Mouse (Mus musculus) liver, embryonic 11.5 days (tissue): Measurements from ENCODE around the gene Fzr1. TPM values are rescaled to one million over a fixed set of nuclear protein-coding genes. Genes with fewer than 3 reads are reported as not detected.

Experiments used
- ATAC-seq: fragments of 200-750 bp; cut with Nextera tagmentation; replicated peaks from 2 replicates; pipeline ENCODE4 v1.8.0; 2017; ENCODE audit warnings: moderate number of reproducible peaks, mild to moderate bottlenecking, moderate TSS enrichment, moderate library complexity; ENCODE audit not compliant: low FRiP score
- DNase-seq: peaks from one replicate; pipeline ENCODE4 v3.0.0-alpha.2; 2017; ENCODE audit warnings: low spot score
- H3K27ac ChIP-seq: fragments of 300-500 bp; sonication (generic); 2 replicates; pipeline ENCODE4 v1.5.1; 2014; ENCODE audit warnings: mild to moderate bottlenecking, low read depth, low read length, control low read depth
- H3K27me3 ChIP-seq: fragments of 300-500 bp; sonication (generic); replicated peaks from 2 replicates; pipeline ENCODE4 v1.6.1; 2014; ENCODE audit warnings: low read length, mixed read lengths; ENCODE audit not compliant: control insufficient read depth, insufficient read depth
- H3K36me3 ChIP-seq: fragments of 300-500 bp; sonication (generic); 2 replicates; pipeline ENCODE4 v1.6.1; 2014; ENCODE audit warnings: mild to moderate bottlenecking, low read length, moderate library complexity, mixed read lengths; ENCODE audit not compliant: control insufficient read depth, insufficient read depth
- H3K4me1 ChIP-seq: fragments of 300-500 bp; sonication (generic); replicated peaks from 2 replicates; pipeline ENCODE4 v1.6.1; 2014; ENCODE audit warnings: low read length, mixed read lengths; ENCODE audit not compliant: control insufficient read depth, insufficient read depth
- H3K4me2 ChIP-seq: fragments of 300-500 bp; sonication (generic); 2 replicates; pipeline ENCODE4 v1.6.1; 2014; ENCODE audit warnings: mild to moderate bottlenecking, control low read depth, moderate library complexity
- H3K4me3 ChIP-seq: fragments of 300-500 bp; sonication (generic); 2 replicates; pipeline ENCODE4 v1.5.1; 2014; ENCODE audit warnings: low read depth, low read length, control low read depth
- H3K9ac ChIP-seq: fragments of 300-500 bp; sonication (generic); 2 replicates; pipeline ENCODE4 v1.6.1; 2014; ENCODE audit warnings: low read depth, low read length, control low read depth
- H3K9me3 ChIP-seq: fragments of 300-500 bp; sonication (generic); 2 replicates; pipeline ENCODE4 v1.6.1; 2016; ENCODE audit warnings: low read length, inconsistent platforms, mixed read lengths; ENCODE audit not compliant: control insufficient read depth
- WGBS: fragments of 180-500 bp; shearing (Covaris S2); extraction: QIAGEN DNeasy Blood & Tissue Kit; methylation state at CpG from one replicate; pipeline ENCODE4 v1.1.7; 2014; 5-methylcytosine and 5-hydroxymethylcytosine counted together
- polyA plus RNA-seq: library from polyadenylated mRNA; unstranded; fragments of >200 nt; fragmentation: Nextera tagmentation; extraction: Ambion mirVana; gene quantifications from 2 replicates; pipeline ENCODE4 v1.2.1, GENCODE M21; 2014

Fzr1 gene
- polyA plus RNA-seq, 1 experiment from 2014 or later, result 74.0 TPM

DNA sequence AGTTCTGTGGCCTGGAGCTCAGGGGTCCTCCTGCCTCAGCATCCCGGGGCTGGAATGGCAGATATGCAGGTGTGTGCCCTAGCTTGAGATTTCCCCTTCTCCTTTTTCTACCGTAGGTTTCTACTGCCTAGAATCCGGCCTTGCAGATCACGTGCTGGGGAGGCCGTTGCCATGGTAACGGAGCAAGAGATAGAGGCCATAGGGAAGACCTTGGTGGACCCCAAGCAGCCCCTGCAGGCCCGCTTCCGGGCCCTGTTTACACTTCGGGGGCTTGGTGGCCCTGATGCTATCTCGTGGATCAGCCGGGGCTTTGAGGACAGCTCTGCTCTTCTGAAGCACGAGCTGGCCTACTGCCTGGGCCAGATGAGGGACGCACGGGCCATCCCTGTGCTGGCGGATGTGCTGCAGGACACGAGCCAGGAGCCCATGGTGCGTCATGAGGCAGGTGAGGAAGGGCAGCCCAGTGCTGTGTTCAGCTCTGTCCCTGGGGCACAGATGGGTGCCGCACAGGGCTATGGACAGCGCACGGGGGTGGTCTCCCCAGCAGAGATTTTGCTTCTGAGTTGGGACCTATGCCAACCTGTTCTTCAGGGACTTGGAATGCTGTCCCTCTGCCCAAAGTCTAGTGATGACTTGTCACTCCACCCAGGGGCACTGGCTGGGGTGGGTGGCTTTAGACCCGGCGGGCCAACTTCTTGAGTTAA, 7.4 kb upstream of the Fzr1 start:
- no peak overlapping the region for H3K27ac ChIP-seq
- 65% methylated on average over 22 of the region's 22 CpGs for WGBS
- H3K9ac ChIP-seq, result peak overlapping the region; percentile 86

DNA sequence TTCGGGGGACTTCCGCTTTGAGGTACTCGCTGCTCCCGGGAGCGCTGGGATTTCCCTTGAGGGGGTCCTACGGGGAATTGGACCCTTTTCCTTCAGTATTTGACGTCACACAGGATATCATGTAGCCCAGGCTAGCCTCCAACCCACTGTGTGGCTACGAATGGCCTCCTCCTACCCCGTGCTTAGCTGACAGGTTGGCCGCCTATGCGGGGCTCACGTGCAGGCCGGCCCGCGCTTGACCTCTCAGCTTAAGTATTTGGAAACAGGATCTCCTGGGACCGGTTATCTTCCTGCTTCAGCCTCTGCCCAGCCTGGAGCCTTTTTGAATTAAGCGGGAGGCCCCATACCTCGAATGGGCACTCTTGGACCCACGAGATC, 6.3 kb upstream of the Fzr1 start:
- Histone ChIP-seq H3K9me3 (no peaks in the 10 kb centered on the region), H3K9ac (peak overlapping the region; percentile 86), H3K4me3 (peak overlapping the region; percentile 78), H3K4me1 (peaks cover 46% of the 10 kb centered on the region), H3K4me2 (peak overlapping the region; percentile 94), H3K27ac (peak overlapping the region; percentile 85), H3K36me3 (peaks cover 25% of the 10 kb centered on the region), H3K27me3 (no peaks in the 10 kb centered on the region)
- under 1% methylated on average over 19 of the region's 19 CpGs for WGBS
- ATAC-seq (0 out of 2 replicates have a peak, but pooled peaks have one; percentile 9), DNase-seq (no peak)

More for the DNA sequence above, 7.4 kb upstream of the Fzr1 start:
- H3K9me3 ChIP-seq, result no peaks in the 10 kb centered on the region
- H3K4me1 ChIP-seq, result peaks cover 43% of the 10 kb centered on the region
- no peaks in the 10 kb centered on the region for H3K27me3 ChIP-seq
- H3K4me2 ChIP-seq, result peak overlapping the region; percentile 94
- H3K4me3 ChIP-seq, result peak overlapping the region; percentile 78
- DNase-seq (no peak), ATAC-seq (no peak)
- peaks cover 25% of the 10 kb centered on the region for H3K36me3 ChIP-seq

DNA sequence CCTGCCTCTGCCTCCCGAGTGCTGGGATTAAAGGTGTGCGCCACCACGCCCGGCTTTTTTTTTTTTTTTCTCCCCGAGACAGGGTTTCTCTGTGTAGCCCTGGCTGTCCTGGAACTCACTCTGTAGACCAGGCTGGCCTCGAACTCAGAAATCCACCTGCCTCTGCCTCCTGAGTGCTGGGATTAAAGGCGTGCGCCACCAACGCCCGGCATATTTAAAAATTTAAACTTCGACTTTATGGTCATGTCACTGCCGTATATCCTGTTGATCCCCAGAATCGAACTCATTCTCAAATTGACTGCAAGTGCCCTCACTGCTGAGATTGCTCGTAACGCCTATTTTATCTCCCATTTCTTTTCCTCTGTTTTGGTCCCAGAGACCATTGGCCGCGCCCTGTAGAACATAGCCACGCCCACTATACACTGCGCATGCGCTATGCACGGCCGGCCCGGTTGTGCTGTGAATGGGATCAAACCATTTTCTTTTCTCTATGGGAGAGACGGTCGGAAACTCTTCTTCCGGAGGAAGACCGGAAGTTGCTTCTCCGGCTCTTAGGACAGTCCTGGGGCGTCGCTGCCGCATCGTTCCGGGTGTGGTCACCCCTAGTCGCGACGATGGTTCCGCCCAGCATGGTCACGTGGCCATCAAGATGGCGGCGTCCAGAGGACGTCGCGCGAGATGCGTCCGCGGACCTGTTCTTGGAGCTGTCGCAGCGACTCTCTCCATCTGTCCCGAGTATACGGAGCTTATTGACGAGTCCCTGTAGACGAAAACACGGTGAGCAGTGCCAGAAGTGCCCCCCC, 5.7 kb upstream of the Fzr1 start, which contains the start of the genes Dohh and Gm48551:
Gene Dohh, plus strand, starts transcription at position 627 of the 803 bp plus-strand sequence.
Gene Gm48551, plus strand, starts transcription at position 665 of the 803 bp plus-strand sequence.
- H3K27ac ChIP-seq, result peak within 1 kb of the TSS; percentile 85
- peak within 1 kb of the TSS; percentile 78 for H3K4me3 ChIP-seq
- H3K9ac ChIP-seq, result peak within 1 kb of the TSS; percentile 86
- no peaks in the 10 kb centered on the region for H3K27me3 ChIP-seq
- H3K9me3 ChIP-seq, result no peaks in the 10 kb centered on the region
- peak; percentile 86 for ATAC-seq
- H3K4me2 ChIP-seq, result peak within 1 kb of the TSS; percentile 94
- WGBS, result 6% methylated on average over 54 of the region's 54 CpGs
- peaks cover 25% of the 10 kb centered on the region for H3K36me3 ChIP-seq
- DNase-seq, result peak; percentile 98
- H3K4me1 ChIP-seq, result peaks cover 45% of the 10 kb centered on the region

DNA sequence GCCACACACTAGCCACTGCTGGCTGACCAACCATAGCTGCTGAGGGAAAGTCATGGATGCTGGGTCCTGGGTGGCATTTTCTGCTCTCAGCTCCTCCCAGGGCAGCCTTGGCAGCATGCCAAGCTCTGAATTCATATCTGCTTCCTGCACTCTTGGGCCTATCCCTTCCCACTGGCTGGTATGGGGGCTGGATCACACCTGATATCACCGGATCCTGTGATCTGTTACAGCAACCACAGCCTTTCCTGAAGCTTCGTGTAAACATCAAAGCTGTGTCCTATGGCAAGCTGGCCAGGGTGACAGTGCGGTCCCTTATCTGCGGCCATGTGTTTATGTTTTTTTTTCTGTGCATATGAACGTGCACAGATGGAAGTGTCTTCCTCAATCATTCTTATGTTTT, 3.7 kb upstream of the Fzr1 start:
- Histone ChIP-seq H3K4me1 (peaks cover 44% of the 10 kb centered on the region), H3K4me3 (no peak overlapping the region), H3K36me3 (peaks cover 13% of the 10 kb centered on the region; the same call in 1 of the 2 replicates), H3K27ac (peak overlapping the region; percentile 78), H3K9ac (peak overlapping the region; percentile 39), H3K27me3 (no peaks in the 10 kb centered on the region), H3K9me3 (no peaks in the 10 kb centered on the region), H3K4me2 (peak overlapping the region; percentile 31)
- no peak for DNase-seq
- WGBS, result 35% methylated on average over 5 of the region's 5 CpGs
- ATAC-seq, result peak; percentile 47

DNA sequence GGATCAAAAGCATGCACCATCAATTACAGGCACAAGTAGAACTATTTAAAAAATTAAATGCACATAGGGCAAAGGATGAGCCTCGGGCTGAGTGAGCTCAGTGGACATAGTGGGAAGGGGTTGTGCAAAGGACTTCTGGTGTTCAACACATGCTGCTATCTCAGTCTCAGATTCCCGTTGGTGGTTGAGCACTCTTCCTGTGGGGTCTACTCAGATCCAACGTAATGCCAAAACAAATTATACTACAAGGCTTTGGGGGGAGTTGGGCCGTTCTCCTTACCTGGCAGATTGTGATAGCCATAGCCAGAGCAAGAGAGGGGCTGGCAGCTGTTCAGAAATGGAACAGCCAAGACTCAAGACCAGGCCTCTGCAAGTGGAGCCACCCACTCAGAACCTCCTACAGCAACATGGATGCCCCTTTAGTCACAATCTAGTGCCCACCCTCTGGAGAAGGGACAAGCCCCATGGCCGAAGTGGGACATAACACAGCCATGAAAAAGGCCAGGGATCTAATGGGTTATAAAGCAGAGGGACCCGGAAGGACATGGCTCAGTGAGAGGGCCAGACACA, 1.6 kb upstream of the Fzr1 start:
- DNase-seq (no peak), ATAC-seq (no peak)
- Histone ChIP-seq H3K4me2 (peak overlapping the region; percentile 1; the same call in 1 of the 2 replicates), H3K4me3 (no peak overlapping the region), H3K27ac (no peak overlapping the region), H3K9ac (0 out of 2 replicates have a peak overlapping the region, but pooled peaks have one; percentile 8), H3K36me3 (peaks cover 10% of the 10 kb centered on the region), H3K27me3 (no peaks in the 10 kb centered on the region), H3K9me3 (no peaks in the 10 kb centered on the region), H3K4me1 (peaks cover 43% of the 10 kb centered on the region)
- 62% methylated on average over 6 of the region's 6 CpGs for WGBS

DNA sequence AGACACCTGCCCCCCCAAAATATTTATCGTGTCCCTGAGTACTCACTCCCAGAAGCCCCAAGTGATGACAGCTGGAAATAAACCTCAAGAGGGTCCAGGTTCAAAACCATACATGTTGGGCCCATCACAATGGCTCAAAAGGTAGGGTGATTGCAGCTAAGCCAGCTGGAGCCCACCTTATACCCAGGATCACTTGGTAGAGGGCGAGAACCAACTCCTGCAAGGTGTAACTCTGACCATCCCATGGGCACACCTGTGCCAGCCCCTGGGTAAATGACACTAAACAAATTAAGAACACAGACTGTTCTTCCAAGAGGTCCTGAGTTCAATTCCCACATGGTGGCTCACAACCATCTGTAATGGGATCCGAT, 852 bp upstream of the Fzr1 start:
- Histone ChIP-seq H3K27me3 (no peaks in the 10 kb centered on the region), H3K9me3 (no peaks in the 10 kb centered on the region), H3K4me3 (peak overlapping the region; percentile 92), H3K27ac (peak overlapping the region; percentile 81), H3K36me3 (peaks cover 10% of the 10 kb centered on the region), H3K9ac (peak overlapping the region; percentile 68), H3K4me2 (peak overlapping the region; percentile 80), H3K4me1 (peaks cover 42% of the 10 kb centered on the region)
- DNase-seq (no peak), ATAC-seq (no peak)
- WGBS, result 55% methylated on average over 3 of the region's 3 CpGs

DNA sequence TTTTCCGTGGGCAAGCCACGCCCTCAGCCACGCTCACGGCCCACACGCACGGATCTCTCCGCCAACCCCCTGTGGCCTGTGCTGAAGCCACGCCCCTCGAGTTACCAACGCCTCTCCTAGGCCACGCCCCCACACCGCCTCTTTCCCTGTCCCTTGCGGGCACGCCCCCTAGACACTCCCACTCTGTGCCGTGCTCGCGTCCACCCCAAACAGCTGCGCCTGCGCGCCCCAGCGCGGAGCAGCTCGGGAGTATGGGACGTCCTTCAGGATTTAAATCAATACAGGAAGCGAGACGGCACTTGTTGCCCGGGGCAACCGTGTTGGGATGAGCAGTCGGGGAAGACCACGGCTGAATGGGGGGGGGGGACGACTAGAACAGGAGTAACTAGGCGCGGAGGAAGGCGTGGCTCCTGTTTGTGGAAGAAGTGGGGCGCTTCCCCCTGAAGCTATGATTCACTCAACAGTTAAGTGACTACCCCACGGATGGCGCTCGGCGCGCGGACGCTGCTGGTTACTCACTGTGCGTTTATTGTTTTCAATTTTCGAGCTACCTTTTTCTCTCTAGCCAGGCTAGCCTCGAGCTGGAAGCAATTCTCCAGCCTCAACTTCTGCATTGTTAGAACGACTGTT, 352 bp upstream of the Fzr1 start:
- H3K9ac ChIP-seq, result peak overlapping the region; percentile 68
- peaks cover 42% of the 10 kb centered on the region for H3K4me1 ChIP-seq
- peak overlapping the region; percentile 92 for H3K4me3 ChIP-seq
- peak overlapping the region; percentile 80 for H3K4me2 ChIP-seq
- no peaks in the 10 kb centered on the region for H3K27me3 ChIP-seq
- H3K36me3 ChIP-seq, result peaks cover 14% of the 10 kb centered on the region
- H3K9me3 ChIP-seq, result no peaks in the 10 kb centered on the region
- peak overlapping the region; percentile 81 for H3K27ac ChIP-seq
- peak; percentile 100 for DNase-seq
- WGBS, result under 1% methylated on average over 46 of the region's 46 CpGs
- peak; percentile 92 for ATAC-seq

DNA sequence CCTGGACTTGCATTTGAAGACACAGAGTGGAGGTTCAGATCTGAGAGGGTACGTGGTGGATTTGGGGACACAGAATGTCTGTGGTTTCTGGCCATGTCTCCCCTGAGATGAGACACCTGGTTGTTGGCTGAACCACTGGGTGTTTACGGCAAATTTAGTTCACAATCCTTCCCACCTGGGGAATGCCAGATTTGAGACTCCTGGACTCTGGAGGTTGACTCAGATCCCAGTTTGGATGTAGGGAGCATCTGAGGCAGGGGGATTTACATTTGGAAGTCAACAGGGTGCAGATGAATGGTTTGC, 1.0 kb downstream of the Fzr1 start:
- Histone ChIP-seq H3K4me2 (peak overlapping the region; percentile 91), H3K36me3 (peaks cover 23% of the 10 kb centered on the region), H3K4me3 (peak overlapping the region; percentile 92), H3K27me3 (no peaks in the 10 kb centered on the region), H3K27ac (peak overlapping the region; percentile 75; the same call in 1 of the 2 replicates), H3K4me1 (peaks cover 36% of the 10 kb centered on the region), H3K9me3 (no peaks in the 10 kb centered on the region), H3K9ac (peak overlapping the region; percentile 97)
- WGBS, result 72% methylated on average over 2 of the region's 2 CpGs
- DNase-seq, result no peak
- ATAC-seq, result no peak
